Mouse (Mus musculus) limb, embryonic 14.5 days (tissue): ENCODE measurements around the gene Dhx37. TPM values are rescaled to one million over a fixed set of nuclear protein-coding genes. Genes with fewer than 3 reads are reported as not detected.

Source experiments
- ATAC-seq: fragments of 200-750 bp; cut with Nextera tagmentation; 2 replicates; pipeline ENCODE4 v1.8.0; 2017; ENCODE audit warnings: low read depth, moderate number of reproducible peaks, moderate TSS enrichment; ENCODE audit not compliant: low FRiP score
- DNase-seq: peaks from one replicate; pipeline ENCODE4 v3.0.0-alpha.2; 2015; ENCODE audit warnings: low spot score
- H3K27ac ChIP-seq: fragments of 300-500 bp; sonication (generic); replicated peaks from 2 replicates; pipeline ENCODE4 v1.5.1; 2014; ENCODE audit warnings: low read depth, mild to moderate bottlenecking, low read length, moderate library complexity, mixed read lengths
- H3K27me3 ChIP-seq: fragments of 300-500 bp; sonication (generic); 2 replicates; pipeline ENCODE4 v1.6.1; 2014; ENCODE audit warnings: low read length, mixed read lengths; ENCODE audit not compliant: control insufficient read depth, insufficient read depth
- H3K36me3 ChIP-seq: fragments of 300-500 bp; sonication (generic); 2 replicates; pipeline ENCODE4 v1.6.1; 2014; ENCODE audit warnings: mild to moderate bottlenecking, low read length, moderate library complexity, mixed read lengths; ENCODE audit not compliant: control insufficient read depth, insufficient read depth
- H3K4me1 ChIP-seq: fragments of 300-500 bp; sonication (generic); 2 replicates; pipeline ENCODE4 v1.6.1; 2014; ENCODE audit warnings: antibody characterized with exemption, low read length, mixed read lengths; ENCODE audit not compliant: control insufficient read depth, insufficient read depth
- H3K4me2 ChIP-seq: fragments of 300-500 bp; sonication (generic); replicated peaks from 2 replicates; pipeline ENCODE4 v1.6.1; 2014; ENCODE audit warnings: low read depth, mild to moderate bottlenecking, low read length, moderate library complexity; ENCODE audit not compliant: severe bottlenecking
- H3K4me3 ChIP-seq: fragments of 300-500 bp; sonication (generic); replicated peaks from 2 replicates; pipeline ENCODE4 v1.5.1; 2014; ENCODE audit warnings: low read length
- H3K9ac ChIP-seq: fragments of 300-500 bp; sonication (generic); 2 replicates; pipeline ENCODE4 v1.6.1; 2014; ENCODE audit warnings: mild to moderate bottlenecking, low read depth, low read length, moderate library complexity; ENCODE audit not compliant: severe bottlenecking
- H3K9me3 ChIP-seq: fragments of 300-500 bp; sonication (generic); 2 replicates; pipeline ENCODE4 v1.6.1; 2016; ENCODE audit warnings: low read length; ENCODE audit not compliant: control insufficient read depth
- POLR2A ChIP-seq: fragments of 200-500 bp; IDR thresholded peaks from 2 replicates; pipeline ENCODE4 v1.8.0; 2012; ENCODE audit warnings: inconsistent platforms, mild to moderate bottlenecking, moderate library complexity, borderline replicate concordance; ENCODE audit not compliant: insufficient read depth, insufficient read length; ENCODE audit errors: extremely low read depth
- WGBS: fragments of 180-500 bp; shearing (Covaris S2); extraction: QIAGEN DNeasy Blood & Tissue Kit; methylation state at CpG from one replicate; pipeline ENCODE4 v1.1.7; 2014; 5-methylcytosine and 5-hydroxymethylcytosine counted together
- polyA plus RNA-seq, 2 experiments: library from polyadenylated mRNA; depleted of rRNA in 1 of 2; stranded (reverse) in 1 of 2; unstranded in 1 of 2; fragments of >200 nt; fragmentation: Nextera tagmentation in 1 of 2; extraction: Ambion mirVana in 1 of 2; gene quantifications; 2 replicates each; pipeline versions ENCODE4 v1.2.1 to v1.2.3; 2012 to 2014

Gene Dhx37
- polyA plus RNA-seq, 2 experiments: 5.4 to 21.9 TPM

DNA sequence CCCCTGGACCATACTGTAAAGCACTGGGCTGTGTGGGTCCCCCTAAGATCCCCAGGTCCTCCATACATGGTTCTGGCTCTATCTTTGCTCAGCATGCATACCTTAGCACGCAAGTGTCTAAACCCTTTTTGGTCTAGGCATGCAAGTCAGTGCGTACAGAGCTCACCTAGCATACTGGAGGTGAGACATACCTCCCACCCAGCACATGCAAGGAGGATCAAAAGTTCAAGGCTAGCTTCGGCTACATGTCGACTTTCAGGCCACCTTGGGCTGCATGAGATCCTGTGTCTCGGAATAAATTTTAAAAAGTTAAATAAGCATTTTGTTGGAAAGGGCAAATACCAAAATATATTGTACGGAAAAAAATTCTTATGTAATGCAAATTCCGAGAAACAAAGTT lies 31.3 kb upstream of the Dhx37 start:
- DNase-seq (no peak), ATAC-seq (no peak)
- Histone ChIP-seq H3K4me2 (peak overlapping the region; percentile 43), H3K4me1 (peaks cover 3% of the 10 kb centered on the region; the same call in 1 of the 2 replicates), H3K36me3 (no peaks in the 10 kb centered on the region), H3K4me3 (peak overlapping the region; percentile 26; the same call in 1 of the 2 replicates), H3K27me3 (no peaks in the 10 kb centered on the region), H3K9ac (no peak overlapping the region), H3K27ac (no peak overlapping the region), H3K9me3 (no peaks in the 10 kb centered on the region)
- 41% methylated on average over 7 of the region's 7 CpGs for WGBS
- no peak for TF ChIP-seq POLR2A

DNA sequence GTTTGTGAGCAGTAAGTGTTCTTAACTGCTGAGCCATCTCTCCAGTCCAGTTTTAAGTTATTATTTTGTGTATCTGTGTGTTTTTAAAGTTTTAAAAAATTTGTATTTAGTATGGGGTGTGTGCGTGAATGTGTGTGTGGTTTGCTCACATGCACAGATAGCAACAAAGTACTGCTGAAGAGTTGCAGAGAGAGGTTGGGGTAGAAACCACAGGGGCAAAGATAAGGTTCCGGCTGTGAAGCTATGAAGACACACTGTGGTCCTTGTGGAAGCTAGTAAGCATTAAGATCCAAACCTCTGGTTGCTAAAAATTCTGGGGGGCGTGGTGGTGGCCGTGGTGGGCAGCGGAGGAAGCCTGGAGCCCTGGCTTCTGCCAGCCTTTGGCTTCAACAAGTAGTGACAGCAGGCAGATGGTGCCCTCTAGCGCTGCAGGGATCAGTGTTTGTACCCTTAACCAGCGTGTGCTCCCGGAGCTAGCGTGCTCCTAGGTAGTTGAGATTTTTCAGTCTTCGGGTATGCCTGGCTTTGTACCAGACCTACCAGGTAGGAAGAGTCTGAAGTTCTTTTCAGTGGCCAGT lies 28.0 kb upstream of the Dhx37 start:
- no peaks in the 10 kb centered on the region for H3K9me3 ChIP-seq
- no peak for DNase-seq
- no peak overlapping the region for H3K4me2 ChIP-seq
- no peak overlapping the region for H3K9ac ChIP-seq
- 0 out of 2 replicates have a peak, but pooled peaks cover 4% of the 10 kb centered on the region for H3K36me3 ChIP-seq
- 56% methylated on average over 10 of the region's 10 CpGs for WGBS
- no peak overlapping the region for H3K4me3 ChIP-seq
- no peak overlapping the region for H3K27ac ChIP-seq
- H3K27me3 ChIP-seq: no peaks in the 10 kb centered on the region
- no peak for TF ChIP-seq POLR2A
- ATAC-seq: no peak
- H3K4me1 ChIP-seq: peaks cover 3% of the 10 kb centered on the region; the same call in 1 of the 2 replicates

DNA sequence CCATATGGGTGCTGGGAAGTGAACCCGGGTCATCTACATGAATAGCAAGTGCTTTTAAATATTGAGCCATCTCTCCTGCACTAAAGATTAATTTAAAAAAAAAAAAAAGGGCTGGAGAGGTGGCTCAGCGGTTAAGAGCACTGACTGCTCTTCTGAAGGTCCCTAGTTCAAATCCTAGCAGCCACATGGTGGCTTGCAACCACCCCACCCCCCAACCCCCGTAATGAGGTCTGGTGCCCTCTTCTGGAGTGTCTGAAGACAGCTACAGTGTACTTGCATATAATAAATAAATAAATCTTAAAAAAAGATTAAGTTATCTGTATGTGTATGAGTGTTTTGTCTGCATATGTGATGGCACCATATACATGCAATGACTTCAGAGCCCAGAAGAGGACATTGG lies 26.7 kb upstream of the Dhx37 start:
- Histone ChIP-seq H3K9ac (no peak overlapping the region), H3K9me3 (no peaks in the 10 kb centered on the region), H3K36me3 (peaks cover 9% of the 10 kb centered on the region), H3K27ac (no peak overlapping the region), H3K4me3 (no peak overlapping the region), H3K4me2 (no peak overlapping the region), H3K27me3 (no peaks in the 10 kb centered on the region), H3K4me1 (peaks cover 3% of the 10 kb centered on the region; the same call in 1 of the 2 replicates)
- no peak for DNase-seq
- no peak for TF ChIP-seq POLR2A
- 89% methylated on average over 3 of the region's 3 CpGs for WGBS
- no peak for ATAC-seq

DNA sequence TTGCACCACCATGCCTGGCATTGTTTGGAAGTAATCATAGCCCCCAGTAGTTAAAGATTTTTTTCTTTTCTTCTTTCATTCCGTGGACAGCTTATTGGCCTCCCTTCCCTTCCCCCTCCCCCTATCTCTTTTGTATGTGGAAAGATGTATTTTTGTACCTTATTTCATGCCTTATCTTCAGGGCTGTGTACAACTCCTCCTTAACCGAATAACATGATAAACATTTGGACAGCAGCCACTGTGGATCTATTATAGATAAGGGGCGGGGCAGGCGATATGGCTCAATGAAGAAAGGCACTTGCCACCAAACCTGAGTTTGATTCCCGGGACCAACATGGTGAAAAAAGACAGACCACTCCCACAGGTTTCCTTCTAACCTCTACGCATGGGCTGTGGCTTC lies 23.6 kb upstream of the Dhx37 start:
- H3K9me3 ChIP-seq: no peaks in the 10 kb centered on the region
- H3K27me3 ChIP-seq: no peaks in the 10 kb centered on the region
- H3K27ac ChIP-seq: no peak overlapping the region
- no peak overlapping the region for H3K4me2 ChIP-seq
- 89% methylated on average over 6 of the region's 6 CpGs for WGBS
- H3K36me3 ChIP-seq: peaks cover 27% of the 10 kb centered on the region
- H3K9ac ChIP-seq: no peak overlapping the region
- DNase-seq: no peak
- no peaks in the 10 kb centered on the region for H3K4me1 ChIP-seq
- ATAC-seq: no peak
- no peak overlapping the region for H3K4me3 ChIP-seq
- TF ChIP-seq POLR2A: no peak

DNA sequence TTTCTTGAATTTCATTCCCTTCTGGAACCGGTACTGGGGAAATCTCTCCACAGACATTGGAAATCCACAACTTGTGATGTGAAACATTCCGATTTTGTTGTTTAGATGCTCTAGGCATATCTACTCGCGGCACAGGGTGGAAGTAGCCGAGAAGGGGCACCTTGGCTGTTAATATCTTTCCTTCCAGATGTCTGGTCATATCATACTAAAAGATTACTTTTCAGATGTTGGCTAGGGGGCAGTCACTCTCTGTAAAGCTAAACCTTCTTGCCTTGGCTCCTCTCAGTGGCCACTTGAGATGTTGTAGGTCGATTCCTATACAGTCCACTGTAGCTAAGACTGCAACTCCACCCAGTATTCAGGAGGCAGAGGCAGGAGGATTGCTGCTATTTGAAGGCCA lies 22.2 kb upstream of the Dhx37 start:
- ATAC-seq: no peak
- H3K4me1 ChIP-seq: no peaks in the 10 kb centered on the region
- H3K9me3 ChIP-seq: no peaks in the 10 kb centered on the region
- WGBS: 93% methylated on average over 6 of the region's 6 CpGs
- peaks cover 30% of the 10 kb centered on the region for H3K36me3 ChIP-seq
- no peak overlapping the region for H3K4me2 ChIP-seq
- no peak overlapping the region for H3K9ac ChIP-seq
- no peak overlapping the region for H3K4me3 ChIP-seq
- no peak for DNase-seq
- H3K27me3 ChIP-seq: no peaks in the 10 kb centered on the region
- H3K27ac ChIP-seq: no peak overlapping the region
- no peak for TF ChIP-seq POLR2A
